Mouse (Mus musculus): ENCODE measurements around the gene Rad18. TPM values are rescaled to one million over a fixed set of nuclear protein-coding genes. Genes with fewer than 3 reads are reported as not detected.

The Rad18 gene
- total RNA-seq (2014; rRNA removed) (1.2 and 1.5 TPM in 2 replicates), polyA plus RNA-seq (2012; rRNA removed) (0.33 and 0.36 TPM in 2 replicates)

DNA sequence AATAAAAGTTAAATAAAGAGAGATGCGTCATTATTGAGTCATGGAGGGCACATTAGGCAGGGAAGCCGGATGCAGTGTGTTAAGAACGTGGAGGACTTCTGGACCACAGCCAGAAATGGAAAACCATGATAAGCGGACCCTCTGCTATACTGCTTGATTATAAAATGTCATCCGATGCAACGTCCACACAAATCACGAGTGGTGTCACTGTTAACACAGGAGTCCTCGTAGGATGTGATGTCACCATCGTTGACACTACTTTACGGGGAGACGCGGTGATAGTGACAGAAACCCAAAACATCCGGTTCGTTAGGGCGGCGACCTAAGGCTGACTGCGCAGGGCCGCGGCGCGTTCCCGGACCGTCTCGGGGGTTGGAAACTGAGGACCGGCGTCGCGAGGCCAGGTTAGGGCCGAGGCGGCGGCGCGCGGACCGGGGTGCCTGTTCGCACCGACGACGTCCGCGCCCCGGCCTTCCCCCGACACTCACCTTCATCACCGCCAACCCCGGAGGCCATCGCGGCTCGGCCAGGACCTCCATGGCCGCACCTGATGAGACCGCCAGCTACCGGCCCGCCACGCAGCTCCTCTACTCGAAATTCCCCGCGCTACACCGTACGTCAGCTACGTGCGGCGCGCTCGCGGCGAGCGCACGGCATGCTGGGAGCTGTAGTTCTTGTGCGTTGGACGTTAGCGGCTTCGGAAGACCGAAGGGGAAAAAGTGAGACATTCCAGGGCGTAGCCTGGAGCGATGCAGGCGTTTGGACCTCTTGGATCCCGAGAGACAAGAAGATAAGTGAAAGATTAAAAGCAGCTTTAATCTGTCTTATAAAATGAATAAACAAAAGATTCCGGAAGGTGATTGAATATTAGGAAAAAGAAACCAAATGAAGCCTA is at the start of gene Rad18:
TSS of gene Rad18 (minus strand) at position 631 of the 895 bp plus-strand sequence.
- H3K27me3 ChIP-seq (ENCODE audit: control insufficient read depth, insufficient read depth, low read length), result no peaks in the 10 kb centered on the region
- H3K27ac ChIP-seq (replicated peaks; ENCODE audit: insufficient read depth, low read depth, low read length), result no peak within 1 kb of the TSS
- peak; percentile 72 for DNase-seq (ENCODE audit: extremely low read depth, low read depth, low spot score)
- H3K36me3 ChIP-seq (ENCODE audit: control insufficient read depth, insufficient read depth, low read length), result no peaks in the 10 kb centered on the region
- peak within 1 kb of the TSS; percentile 70 for H3K4me3 ChIP-seq (ENCODE audit: insufficient read depth, low read depth, low read length)
- H3K79me2 ChIP-seq (ENCODE audit: control insufficient read depth, insufficient read depth, low read length), result no peaks in the 10 kb centered on the region
- H3K9ac ChIP-seq (ENCODE audit: low read depth, low read length), result peak within 1 kb of the TSS; percentile 69
- H3K4me1 ChIP-seq (ENCODE audit: control insufficient read depth, insufficient read depth, low read length), result no peaks in the 10 kb centered on the region
- under 1% methylated on average over 77 of the region's 77 CpGs for WGBS
- 0 out of 2 replicates have a peak, but pooled peaks have one; percentile 3 for TF ChIP-seq POLR2A (IDR thresholded peaks at IDR 0.05; ENCODE audit: extremely low read depth, insufficient read depth, low read length)
- TF ChIP-seq CTCF (IDR thresholded peaks at IDR 0.05; ENCODE audit: low read depth, low read length), result no peak

DNA sequence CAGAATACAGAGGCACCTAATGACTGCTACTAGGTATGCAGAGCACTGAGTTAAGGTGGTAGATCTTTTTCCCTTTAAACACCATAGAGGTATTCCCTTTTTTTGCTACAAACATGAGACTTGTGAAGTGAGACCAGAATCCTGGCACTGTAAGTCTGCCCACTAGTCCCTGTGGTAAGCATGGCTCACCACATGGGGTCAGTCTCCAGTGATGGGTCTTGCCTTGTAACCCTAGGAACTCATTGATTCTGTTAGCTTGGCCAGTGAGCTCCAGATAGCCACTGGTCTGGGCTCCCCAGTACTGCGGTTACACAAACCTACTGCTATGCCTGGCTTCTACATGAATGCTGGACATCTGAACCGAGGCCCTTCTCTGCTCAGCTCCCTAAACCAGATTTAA is 45.8 kb upstream of the Rad18 start:
- Histone ChIP-seq H3K79me2 (ENCODE audit: control insufficient read depth, insufficient read depth, low read length) (no peaks in the 10 kb centered on the region), H3K4me3 (ENCODE audit: insufficient read depth, low read depth, low read length) (no peak overlapping the region), H3K9ac (ENCODE audit: low read depth, low read length) (no peak overlapping the region), H3K36me3 (ENCODE audit: control insufficient read depth, insufficient read depth, low read length) (no peaks in the 10 kb centered on the region), H3K4me1 (ENCODE audit: control insufficient read depth, insufficient read depth, low read length) (no peaks in the 10 kb centered on the region), H3K27ac (replicated peaks; ENCODE audit: insufficient read depth, low read depth, low read length) (no peak overlapping the region), H3K27me3 (ENCODE audit: control insufficient read depth, insufficient read depth, low read length) (no peaks in the 10 kb centered on the region)
- WGBS, result 84% methylated on average over 2 of the region's 2 CpGs
- TF ChIP-seq CTCF (IDR thresholded peaks at IDR 0.05; ENCODE audit: low read depth, low read length), result no peak; the same call in 1 of the 2 replicates
- TF ChIP-seq POLR2A (IDR thresholded peaks at IDR 0.05; ENCODE audit: extremely low read depth, insufficient read depth, low read length), result no peak
- DNase-seq (ENCODE audit: extremely low read depth, low read depth, low spot score), result no peak

- no peaks in the 10 kb centered on the region for H3K4me1 ChIP-seq (ENCODE audit: control insufficient read depth, insufficient read depth, low read length)
- H3K9ac ChIP-seq (ENCODE audit: low read depth, low read length), result no peak overlapping the region
- no peaks in the 10 kb centered on the region for H3K36me3 ChIP-seq (ENCODE audit: control insufficient read depth, insufficient read depth, low read length)
- no peak for DNase-seq (ENCODE audit: extremely low read depth, low read depth, low spot score)
- H3K79me2 ChIP-seq (ENCODE audit: control insufficient read depth, insufficient read depth, low read length), result no peaks in the 10 kb centered on the region
- H3K4me3 ChIP-seq (ENCODE audit: insufficient read depth, low read depth, low read length), result no peak overlapping the region
- H3K27ac ChIP-seq (replicated peaks; ENCODE audit: insufficient read depth, low read depth, low read length), result no peak overlapping the region
- no peaks in the 10 kb centered on the region for H3K27me3 ChIP-seq (ENCODE audit: control insufficient read depth, insufficient read depth, low read length)
- TF ChIP-seq CTCF (IDR thresholded peaks at IDR 0.05; ENCODE audit: low read depth, low read length) (no peak), POLR2A (IDR thresholded peaks at IDR 0.05; ENCODE audit: extremely low read depth, insufficient read depth, low read length) (no peak)
- 84% methylated on average over 5 of the region's 5 CpGs for whole genome bisulfite sequencing
These were observed 45.3 kb upstream of the Rad18 start for GRCm38 (mm10) chr6:112741766-112742165.

GRCm38 (mm10) chr6:112739635-112740034 is 43.1 kb upstream of the Rad18 start:
- 88% methylated on average over 3 of the region's 3 CpGs for WGBS
- Histone ChIP-seq H3K27ac (replicated peaks; ENCODE audit: insufficient read depth, low read depth, low read length) (no peak overlapping the region), H3K4me3 (ENCODE audit: insufficient read depth, low read depth, low read length) (no peak overlapping the region)

DNA sequence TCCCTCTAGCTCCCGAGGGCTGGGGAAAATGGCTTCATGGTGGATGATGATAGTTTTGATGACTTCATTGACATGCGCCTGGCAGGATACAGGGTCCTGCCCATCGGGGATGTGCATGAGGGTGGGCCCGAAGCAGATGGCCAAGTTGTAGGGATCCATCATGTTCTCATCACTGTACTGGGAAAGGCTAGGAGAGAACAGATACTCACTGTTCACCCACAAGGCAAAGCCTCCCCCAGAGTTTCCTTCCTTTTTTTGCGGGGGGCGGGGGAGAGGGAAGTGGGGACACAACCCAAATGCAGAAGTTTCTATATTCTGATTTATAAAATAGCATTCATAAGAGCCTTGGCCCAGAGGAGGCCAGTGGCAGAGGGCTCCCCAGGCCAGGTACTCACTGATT is 42.4 kb upstream of the Rad18 start:
- Histone ChIP-seq H3K4me3 (ENCODE audit: insufficient read depth, low read depth, low read length) (no peak overlapping the region), H3K27me3 (ENCODE audit: control insufficient read depth, insufficient read depth, low read length) (no peaks in the 10 kb centered on the region), H3K4me1 (ENCODE audit: control insufficient read depth, insufficient read depth, low read length) (no peaks in the 10 kb centered on the region), H3K27ac (replicated peaks; ENCODE audit: insufficient read depth, low read depth, low read length) (peak overlapping the region; percentile 49; the same call in 1 of the 2 replicates), H3K9ac (ENCODE audit: low read depth, low read length) (no peak overlapping the region), H3K79me2 (ENCODE audit: control insufficient read depth, insufficient read depth, low read length) (no peaks in the 10 kb centered on the region), H3K36me3 (ENCODE audit: control insufficient read depth, insufficient read depth, low read length) (no peaks in the 10 kb centered on the region)
- TF ChIP-seq POLR2A (IDR thresholded peaks at IDR 0.05; ENCODE audit: extremely low read depth, insufficient read depth, low read length) (no peak), CTCF (IDR thresholded peaks at IDR 0.05; ENCODE audit: low read depth, low read length) (no peak)
- no peak for DNase-seq (ENCODE audit: extremely low read depth, low read depth, low spot score)
- WGBS, result 91% methylated on average over 6 of the region's 6 CpGs

More at GRCm38 (mm10) chr6:112739635-112740034, 43.1 kb upstream of the Rad18 start:
- DNase-seq (ENCODE audit: extremely low read depth, low read depth, low spot score), result no peak
- Histone ChIP-seq H3K4me1 (ENCODE audit: control insufficient read depth, insufficient read depth, low read length) (no peaks in the 10 kb centered on the region), H3K79me2 (ENCODE audit: control insufficient read depth, insufficient read depth, low read length) (no peaks in the 10 kb centered on the region), H3K27me3 (ENCODE audit: control insufficient read depth, insufficient read depth, low read length) (no peaks in the 10 kb centered on the region), H3K36me3 (ENCODE audit: control insufficient read depth, insufficient read depth, low read length) (no peaks in the 10 kb centered on the region), H3K9ac (ENCODE audit: low read depth, low read length) (no peak overlapping the region)
- TF ChIP-seq POLR2A (IDR thresholded peaks at IDR 0.05; ENCODE audit: extremely low read depth, insufficient read depth, low read length) (no peak), CTCF (IDR thresholded peaks at IDR 0.05; ENCODE audit: low read depth, low read length) (no peak)

- H3K79me2 ChIP-seq (ENCODE audit: control insufficient read depth, insufficient read depth, low read length), result no peaks in the 10 kb centered on the region
- H3K4me1 ChIP-seq (ENCODE audit: control insufficient read depth, insufficient read depth, low read length), result no peaks in the 10 kb centered on the region
- no peaks in the 10 kb centered on the region for H3K27me3 ChIP-seq (ENCODE audit: control insufficient read depth, insufficient read depth, low read length)
- WGBS, result 93% methylated on average over 3 of the region's 3 CpGs
- no peaks in the 10 kb centered on the region for H3K36me3 ChIP-seq (ENCODE audit: control insufficient read depth, insufficient read depth, low read length)
- TF ChIP-seq CTCF (IDR thresholded peaks at IDR 0.05; ENCODE audit: low read depth, low read length) (no peak), POLR2A (IDR thresholded peaks at IDR 0.05; ENCODE audit: extremely low read depth, insufficient read depth, low read length) (no peak)
- H3K4me3 ChIP-seq (ENCODE audit: insufficient read depth, low read depth, low read length), result no peak overlapping the region
- no peak overlapping the region for H3K9ac ChIP-seq (ENCODE audit: low read depth, low read length)
- no peak overlapping the region for H3K27ac ChIP-seq (replicated peaks; ENCODE audit: insufficient read depth, low read depth, low read length)
- no peak for DNase-seq (ENCODE audit: extremely low read depth, low read depth, low spot score)
These were observed 40.0 kb upstream of the Rad18 start for GRCm38 (mm10) chr6:112736471-112736870.

Data from liver, adult 2 months (tissue).